Mouse (Mus musculus): Measurements from ENCODE around the gene Synj2. TPM values are rescaled to one million over a fixed set of nuclear protein-coding genes. Genes with fewer than 3 reads are reported as not detected.

Synj2 gene
- total and polyA plus RNA-seq, 3 experiments = 1.2 to 2.5 TPM; not detected in 1

DNA sequence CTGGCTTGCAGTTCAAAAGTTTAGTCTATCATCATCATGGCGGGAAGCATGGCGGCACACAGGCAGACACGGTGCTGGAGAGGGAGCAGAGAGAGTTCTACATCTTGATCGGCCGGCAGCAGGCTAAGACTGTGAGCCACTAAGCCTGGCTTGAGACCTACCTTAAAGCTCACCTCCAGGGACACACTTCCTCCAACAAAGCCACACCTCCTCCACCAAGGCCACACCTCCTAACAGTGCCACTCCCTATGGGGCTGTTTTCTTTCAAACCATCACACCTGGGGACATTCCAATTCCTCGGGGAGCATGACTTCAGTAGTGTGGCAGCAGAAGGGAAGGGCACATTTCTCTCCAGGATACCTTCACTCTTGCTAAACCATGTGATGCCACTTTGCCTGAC is 27.5 kb downstream of the Synj2 start:
- no peak for DNase-seq (ENCODE audit: low read depth, low spot score)
- no peak for TF ChIP-seq HCFC1 (IDR thresholded peaks at IDR 0.05; ENCODE audit: low read depth, low read length)
- no peak for TF ChIP-seq TCF12 (IDR thresholded peaks at IDR 0.05; ENCODE audit: low read depth, low read length)
- no peak for TF ChIP-seq POLR2AphosphoS2 (IDR thresholded peaks at IDR 0.05; ENCODE audit: low read length)
- no peak for TF ChIP-seq POLR2AphosphoS5 (IDR thresholded peaks at IDR 0.05; ENCODE audit: borderline replicate concordance, low read depth, low read length)
- no peak for TF ChIP-seq MXI1 (IDR thresholded peaks at IDR 0.05; ENCODE audit: low read depth, low read length)
- TF ChIP-seq TAL1 (IDR thresholded peaks at IDR 0.05; ENCODE audit: low read length) = no peak
- TF ChIP-seq JUND (IDR thresholded peaks at IDR 0.05; ENCODE audit: low read depth, low read length) = no peak
- no peak for TF ChIP-seq MEF2A (IDR thresholded peaks at IDR 0.05; ENCODE audit: extremely low read depth, insufficient replicate concordance, low read depth, low read length, poor library complexity, severe bottlenecking)
- no peak for TF ChIP-seq ZMIZ1 (IDR thresholded peaks at IDR 0.05; ENCODE audit: low read depth, low read length)
- TF ChIP-seq TBP (IDR thresholded peaks at IDR 0.05; ENCODE audit: low read depth, low read length) = no peak
- TF ChIP-seq ZKSCAN1 (IDR thresholded peaks at IDR 0.05; ENCODE audit: low read depth, low read length) = no peak
- no peak for TF ChIP-seq SIN3A (IDR thresholded peaks at IDR 0.05; ENCODE audit: low read length)

DNA sequence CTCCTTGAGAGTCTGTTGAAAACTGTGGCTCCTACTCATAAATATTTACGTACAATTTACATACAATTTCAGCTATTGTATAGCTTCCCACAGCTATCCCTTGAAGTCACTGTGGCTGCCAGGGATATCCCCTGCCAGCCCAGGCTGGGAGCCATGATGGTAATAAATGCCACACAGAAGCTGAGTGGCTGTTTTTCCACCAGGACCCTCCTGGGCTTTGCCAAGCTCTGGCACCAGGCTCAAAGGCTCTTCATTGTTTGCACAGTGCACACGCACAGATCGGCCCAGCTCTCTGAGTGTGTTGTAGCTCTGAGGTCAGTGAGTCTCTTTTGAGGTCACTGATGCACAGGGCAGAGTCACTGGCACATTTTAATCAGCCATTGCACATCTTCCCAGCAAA is 28.2 kb downstream of the Synj2 start:
- Histone ChIP-seq H3K4me3 (ENCODE audit: control insufficient read depth in 1 of 2, insufficient read depth in 1 of 2, low read depth in 2 of 2, low read length in 2 of 2) (no peak overlapping the region), H3K4me1 (ENCODE audit: control insufficient read depth in 1 of 2, insufficient read depth in 2 of 2, low read length in 2 of 2) (no peaks in the 10 kb centered on the region), H3K9ac (ENCODE audit: control insufficient read depth, low read depth, low read length, poor library complexity, severe bottlenecking) (no peak overlapping the region), H3K27me3 (ENCODE audit: control insufficient read depth in 1 of 2, insufficient read depth in 2 of 2, low read length in 2 of 2) (no peaks in the 10 kb centered on the region), H3K36me3 (ENCODE audit: control insufficient read depth in 1 of 2, insufficient read depth in 2 of 2, low read length in 2 of 2) (no peaks in the 10 kb centered on the region), H3K27ac (ENCODE audit: control insufficient read depth, low read depth, low read length) (no peak overlapping the region), H3K9me3 (replicated peaks; ENCODE audit: insufficient read depth, low read length) (no peaks in the 10 kb centered on the region), H3K79me2 (ENCODE audit: control insufficient read depth, insufficient read depth, low read length, poor library complexity) (no peaks in the 10 kb centered on the region)
- DNase-seq (ENCODE audit: low read depth, low spot score) = no peak
- no peak for TF ChIP-seq KAT2A (conservative IDR thresholded peaks at IDR 0.05; ENCODE audit: low read depth, low read length)
- TF ChIP-seq UBTF (IDR thresholded peaks at IDR 0.05; ENCODE audit: borderline replicate concordance, insufficient read depth, low read depth, low read length) = no peak
- TF ChIP-seq USF1 (IDR thresholded peaks at IDR 0.05; ENCODE audit: low read depth, low read length) = no peak
- no peak for TF ChIP-seq ETS1 (IDR thresholded peaks at IDR 0.05; ENCODE audit: low read depth, low read length)
- TF ChIP-seq POLR2A (IDR thresholded peaks at IDR 0.05; ENCODE audit: control insufficient read depth in 1 of 2, insufficient read depth in 1 of 2, low read depth in 1 of 2, low read length in 2 of 2, poor library complexity in 1 of 2) = no peak
- TF ChIP-seq JUND (IDR thresholded peaks at IDR 0.05; ENCODE audit: low read depth, low read length) = no peak
- TF ChIP-seq ZC3H11A (IDR thresholded peaks at IDR 0.05; ENCODE audit: low read depth, low read length) = no peak
- TF ChIP-seq MXI1 (IDR thresholded peaks at IDR 0.05; ENCODE audit: low read depth, low read length) = no peak
- TF ChIP-seq NELFE (IDR thresholded peaks at IDR 0.05; ENCODE audit: low read depth, low read length) = no peak
- TF ChIP-seq USF2 (IDR thresholded peaks at IDR 0.05; ENCODE audit: borderline replicate concordance in 1 of 2, insufficient read depth in 1 of 2, low read depth in 1 of 2, low read length in 2 of 2) = no peak
- TF ChIP-seq MAX (IDR thresholded peaks at IDR 0.05; ENCODE audit: low read length) = no peak

More for the DNA sequence above, 27.5 kb downstream of the Synj2 start:
- Histone ChIP-seq H3K79me2 (ENCODE audit: control insufficient read depth, insufficient read depth, low read length, poor library complexity) (no peaks in the 10 kb centered on the region), H3K4me1 (ENCODE audit: control insufficient read depth in 1 of 2, insufficient read depth in 2 of 2, low read length in 2 of 2) (no peaks in the 10 kb centered on the region), H3K9ac (ENCODE audit: control insufficient read depth, low read depth, low read length, poor library complexity, severe bottlenecking) (no peak overlapping the region), H3K27me3 (ENCODE audit: control insufficient read depth in 1 of 2, insufficient read depth in 2 of 2, low read length in 2 of 2) (no peaks in the 10 kb centered on the region), H3K27ac (ENCODE audit: control insufficient read depth, low read depth, low read length) (no peak overlapping the region), H3K4me3 (ENCODE audit: control insufficient read depth in 1 of 2, insufficient read depth in 1 of 2, low read depth in 2 of 2, low read length in 2 of 2) (no peak overlapping the region), H3K9me3 (replicated peaks; ENCODE audit: insufficient read depth, low read length) (no peaks in the 10 kb centered on the region), H3K36me3 (ENCODE audit: control insufficient read depth in 1 of 2, insufficient read depth in 2 of 2, low read length in 2 of 2) (no peaks in the 10 kb centered on the region)
